Mouse (Mus musculus) E14TG2a.4 (cell line): ENCODE measurements around the gene Vldlr.

Source experiments
- H3K27me3 ChIP-seq: 2 replicates; pipeline ENCODE4 v1.6.1; 2014; ENCODE audit warnings: low read length, control low read depth; ENCODE audit not compliant: insufficient read depth
- H3K36me3 ChIP-seq: 2 replicates; pipeline ENCODE4 v1.6.1; 2014; ENCODE audit warnings: low read length, control low read depth; ENCODE audit not compliant: insufficient read depth
- H3K4me1 ChIP-seq: replicated peaks from 2 replicates; pipeline ENCODE4 v1.6.1; 2014; ENCODE audit warnings: low read depth, low read length, control low read depth
- H3K4me3 ChIP-seq: replicated peaks from 2 replicates; pipeline ENCODE4 v1.5.1; 2014; ENCODE audit warnings: mild to moderate bottlenecking, low read length
- H3K9me3 ChIP-seq: 2 replicates; pipeline ENCODE4 v1.6.1; 2014; ENCODE audit warnings: low read length, control low read depth
- CTCF ChIP-seq: conservative IDR thresholded peaks from 2 replicates; pipeline ENCODE4 v1.5.1; 2014; ENCODE audit warnings: low read length
- NANOG ChIP-seq: IDR thresholded peaks from 2 replicates; pipeline ENCODE4 v1.6.1; 2014; ENCODE audit warnings: borderline replicate concordance, low read length, mixed read lengths
- POU5F1 ChIP-seq: IDR thresholded peaks from 2 replicates; pipeline ENCODE4 v1.6.1; 2014; ENCODE audit warnings: low read length, borderline replicate concordance

Vldlr gene

DNA sequence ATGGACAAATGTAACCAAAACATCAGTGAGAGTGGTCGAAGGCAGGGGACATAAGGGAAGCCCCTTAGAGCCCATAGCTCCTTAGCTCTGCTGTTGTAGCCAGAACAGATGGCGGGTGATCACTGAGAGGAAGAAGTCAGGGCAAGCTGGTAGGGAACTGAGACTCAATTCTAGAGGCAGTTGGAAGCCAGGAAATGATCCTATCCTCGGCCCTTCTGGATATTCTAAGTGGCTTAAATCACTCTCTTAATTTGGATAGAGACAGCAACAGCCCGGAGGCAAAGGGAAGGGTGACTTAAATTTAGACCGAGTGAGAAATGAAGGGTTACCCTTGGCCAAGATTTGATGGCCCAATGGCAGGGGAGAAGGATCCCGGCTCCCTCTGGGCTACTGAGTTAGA, 6.8 kb downstream of the Vldlr start:
- peaks cover 47% of the 10 kb centered on the region for H3K27me3 ChIP-seq
- no peak for TF ChIP-seq POU5F1
- TF ChIP-seq NANOG = no peak
- no peak for TF ChIP-seq CTCF
- H3K9me3 ChIP-seq = no peaks in the 10 kb centered on the region
- no peaks in the 10 kb centered on the region for H3K36me3 ChIP-seq
- peaks cover 13% of the 10 kb centered on the region for H3K4me1 ChIP-seq
- no peak overlapping the region for H3K4me3 ChIP-seq

- Histone ChIP-seq H3K4me1 (peaks cover under 1% of the 10 kb centered on the region; the same call in 1 of the 2 replicates), H3K4me3 (no peak overlapping the region), H3K36me3 (no peaks in the 10 kb centered on the region), H3K9me3 (no peaks in the 10 kb centered on the region), H3K27me3 (peaks cover 34% of the 10 kb centered on the region)
- TF ChIP-seq CTCF (no peak), NANOG (no peak)
These were observed 8.1 kb downstream of the Vldlr start for GRCm38 (mm10) chr19:27224356-27224755.

DNA sequence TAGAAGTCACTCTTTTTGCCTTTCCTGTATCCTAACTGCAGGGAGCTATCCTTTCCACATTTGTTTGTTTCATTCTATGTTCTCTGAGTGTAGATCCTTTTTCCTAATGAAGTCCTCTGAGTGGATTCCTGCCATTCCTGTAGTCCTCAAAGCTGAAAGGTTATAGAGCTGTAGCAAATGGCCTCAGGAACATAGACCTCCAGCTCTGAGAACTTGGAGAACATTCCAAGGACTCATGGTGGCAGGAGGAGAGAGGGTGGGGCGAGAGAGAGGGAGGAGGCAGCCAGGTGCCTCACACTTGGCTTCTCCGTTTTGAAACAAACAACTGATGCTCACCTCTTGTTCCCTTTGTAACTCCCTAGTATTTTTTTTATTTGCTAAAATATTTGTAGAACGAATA, 10.3 kb downstream of the Vldlr start:
- Histone ChIP-seq H3K27me3 (peaks cover 12% of the 10 kb centered on the region; the same call in 1 of the 2 replicates), H3K4me3 (no peak overlapping the region), H3K4me1 (no peaks in the 10 kb centered on the region), H3K9me3 (no peaks in the 10 kb centered on the region), H3K36me3 (no peaks in the 10 kb centered on the region)
- TF ChIP-seq NANOG (no peak), CTCF (no peak), POU5F1 (no peak)

DNA sequence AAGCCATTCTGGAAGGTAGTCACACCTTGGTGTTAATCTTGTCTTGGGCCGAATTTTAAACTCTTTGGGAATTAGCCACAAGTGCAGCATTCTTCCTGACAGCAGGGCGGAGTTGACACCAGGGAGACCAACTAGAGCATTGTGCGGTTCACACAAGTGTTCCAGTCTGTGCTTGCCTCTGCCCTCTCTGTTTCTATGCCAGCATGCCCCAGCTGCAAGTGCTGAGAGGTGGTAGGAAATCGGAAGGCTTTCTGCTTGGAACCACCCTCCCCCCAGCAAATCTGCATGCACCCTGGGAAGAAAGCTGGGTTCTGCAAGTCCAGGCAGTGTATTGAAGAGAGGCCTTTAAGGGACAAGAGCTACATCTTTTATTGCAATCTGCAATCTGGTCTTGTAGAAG, 10.8 kb downstream of the Vldlr start:
- Histone ChIP-seq H3K36me3 (no peaks in the 10 kb centered on the region), H3K27me3 (peaks cover 9% of the 10 kb centered on the region; the same call in 1 of the 2 replicates), H3K4me3 (no peak overlapping the region), H3K4me1 (no peaks in the 10 kb centered on the region), H3K9me3 (no peaks in the 10 kb centered on the region)
- TF ChIP-seq NANOG (no peak), CTCF (no peak), POU5F1 (no peak)

DNA sequence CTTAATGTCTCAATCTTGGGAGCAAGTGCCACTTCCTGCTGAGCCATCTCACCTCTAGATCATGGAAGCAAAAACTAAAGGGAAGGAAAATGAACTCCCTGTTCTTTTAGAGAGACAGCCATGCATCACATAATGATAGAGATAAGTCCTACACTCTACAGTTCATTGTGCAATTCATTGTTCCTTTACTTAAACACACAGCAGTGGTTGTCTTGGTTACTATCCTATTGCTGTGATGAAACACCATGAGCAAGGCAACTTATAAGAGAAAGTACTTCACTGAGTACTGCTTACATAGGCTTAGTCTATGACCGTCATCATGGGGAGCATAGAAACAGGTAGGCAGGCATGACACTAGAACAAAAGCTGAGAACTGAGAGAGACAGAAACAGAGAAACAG, 12.0 kb downstream of the Vldlr start:
- TF ChIP-seq CTCF (no peak), NANOG (no peak), POU5F1 (no peak)
- Histone ChIP-seq H3K36me3 (no peaks in the 10 kb centered on the region), H3K4me3 (no peak overlapping the region), H3K27me3 (no peaks in the 10 kb centered on the region), H3K4me1 (no peaks in the 10 kb centered on the region), H3K9me3 (no peaks in the 10 kb centered on the region)

GRCm38 (mm10) chr19:27233386-27233785, 17.1 kb downstream of the Vldlr start:
- Histone ChIP-seq H3K4me1 (no peaks in the 10 kb centered on the region), H3K27me3 (no peaks in the 10 kb centered on the region), H3K36me3 (no peaks in the 10 kb centered on the region), H3K4me3 (no peak overlapping the region), H3K9me3 (no peaks in the 10 kb centered on the region)
- no peak for TF ChIP-seq NANOG
- TF ChIP-seq POU5F1 = no peak

- TF ChIP-seq POU5F1 (no peak), CTCF (no peak), NANOG (no peak)
- peaks cover 7% of the 10 kb centered on the region; the same call in 1 of the 2 replicates for H3K9me3 ChIP-seq
- H3K4me1 ChIP-seq = no peaks in the 10 kb centered on the region
- H3K27me3 ChIP-seq = no peaks in the 10 kb centered on the region
- no peak overlapping the region for H3K4me3 ChIP-seq
- H3K36me3 ChIP-seq = no peaks in the 10 kb centered on the region
These were observed 23.6 kb downstream of the Vldlr start for GRCm38 (mm10) chr19:27239913-27240312.

DNA sequence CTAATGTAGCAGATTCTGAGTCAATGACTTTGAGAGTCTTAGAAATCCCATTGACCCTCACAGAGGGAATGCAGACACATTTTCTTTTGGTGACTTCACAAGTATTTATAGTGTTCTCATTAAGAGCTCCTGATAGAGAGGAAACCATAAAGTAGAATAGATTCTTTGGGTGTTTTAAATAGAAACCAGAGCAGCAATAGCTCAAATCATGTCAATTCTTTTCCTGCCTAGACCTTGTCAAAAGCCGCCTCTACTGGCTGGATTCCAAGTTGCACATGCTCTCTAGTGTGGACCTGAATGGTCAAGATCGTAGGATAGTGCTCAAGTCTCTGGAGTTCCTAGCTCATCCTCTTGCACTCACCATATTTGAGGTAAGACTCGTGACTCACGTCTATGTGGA, 27.2 kb downstream of the Vldlr start:
- Histone ChIP-seq H3K27me3 (no peaks in the 10 kb centered on the region), H3K36me3 (no peaks in the 10 kb centered on the region), H3K4me1 (no peaks in the 10 kb centered on the region), H3K9me3 (peaks cover 7% of the 10 kb centered on the region; the same call in 1 of the 2 replicates), H3K4me3 (no peak overlapping the region)
- TF ChIP-seq POU5F1 = no peak

DNA sequence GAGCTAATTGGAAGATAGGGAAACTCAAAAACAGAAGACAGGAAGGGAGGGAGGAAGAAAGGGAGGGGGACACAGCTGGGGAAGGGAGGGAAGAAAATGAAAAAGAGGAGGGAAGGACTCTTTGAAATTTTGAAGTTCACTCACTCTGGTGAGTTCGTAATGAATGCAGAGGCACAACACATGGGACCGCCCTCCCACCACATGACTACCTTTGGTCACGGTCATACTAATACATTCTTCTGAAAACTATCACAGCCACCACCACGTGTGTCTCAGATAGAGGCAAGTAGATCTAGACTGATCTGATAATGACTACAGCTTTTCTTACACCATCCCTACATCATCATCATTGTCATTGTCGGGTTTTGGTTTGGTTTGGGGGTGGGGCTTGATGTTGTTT, 38.5 kb downstream of the Vldlr start:
- H3K27me3 ChIP-seq = no peaks in the 10 kb centered on the region
- TF ChIP-seq POU5F1 = no peak
- TF ChIP-seq CTCF = no peak
- TF ChIP-seq NANOG = no peak

DNA sequence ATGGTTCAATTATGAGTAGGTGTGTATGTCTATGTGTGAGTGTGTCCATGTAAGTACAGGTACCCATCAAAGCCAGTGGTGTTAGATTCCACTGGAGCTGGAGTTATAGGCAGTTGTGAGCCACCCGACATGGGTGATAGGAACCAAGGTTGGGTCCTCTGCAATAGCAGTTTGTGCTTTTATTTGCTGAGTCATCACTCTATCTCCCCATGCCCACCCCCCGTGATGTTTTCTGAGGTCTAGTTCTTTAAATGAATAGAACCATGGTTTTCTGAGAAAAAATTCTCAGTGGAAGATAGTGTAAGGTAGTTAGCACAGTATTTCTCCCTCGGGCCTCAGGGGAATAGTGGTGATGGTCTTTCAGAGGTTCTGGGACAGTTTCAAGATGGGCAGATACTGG, 39.4 kb downstream of the Vldlr start:
- H3K36me3 ChIP-seq = no peaks in the 10 kb centered on the region
- H3K27me3 ChIP-seq = no peaks in the 10 kb centered on the region
- TF ChIP-seq POU5F1 = no peak
- no peak for TF ChIP-seq CTCF
- no peak for TF ChIP-seq NANOG
- H3K9me3 ChIP-seq = no peaks in the 10 kb centered on the region
- no peak overlapping the region for H3K4me3 ChIP-seq
- H3K4me1 ChIP-seq = no peaks in the 10 kb centered on the region

More for the DNA sequence above, 38.5 kb downstream of the Vldlr start:
- Histone ChIP-seq H3K4me1 (no peaks in the 10 kb centered on the region), H3K4me3 (no peak overlapping the region), H3K36me3 (no peaks in the 10 kb centered on the region), H3K9me3 (no peaks in the 10 kb centered on the region)
